24 mouse cellular contexts compared by ENCODE assay signal in genomic region chr14:10300914-10301313, GRCm38 (mm10).
A peak's percentile ranks its signal among the peaks of the same experiment; 100 is the strongest.
DNase-seq lines count a peak whose midpoint lies in the region; ATAC-seq and TF ChIP-seq lines count a peak whose summit lies in the region.
"Had no signal": no experiment of that assay in that cellular context is flagged by ENCODE, and none has a peak within 500 bp of the region (broad histone marks: within the 10 kb centered on the region; RNA-seq: fewer than 3 reads in every experiment).

No protein-coding gene starts in this region.

- no peaks in the 10 kb centered on the region for H3K79me2 ChIP-seq in CH12.LX (replicated peaks; ENCODE audit: control insufficient read depth, extremely low read depth, insufficient read depth, poor library complexity, severe bottlenecking)

- H3K4me1 ChIP-seq in lung, embryonic 14.5 days (ENCODE audit: insufficient read depth), result no peaks in the 10 kb centered on the region
- no peaks in the 10 kb centered on the region for H3K4me1 ChIP-seq in CH12.LX (ENCODE audit: control insufficient read depth in 1 of 2, insufficient read depth in 2 of 2)
- H3K4me1 ChIP-seq: embryonic facial prominence, embryonic 12.5 days; heart, embryonic 10.5 days; liver, embryonic 15.5 days had no signal

- peak; percentile 38 for TF ChIP-seq RAD21 in CH12.LX (IDR thresholded peaks at IDR 0.05; ENCODE audit: low read depth, low read length)

- ATAC-seq in lung, embryonic 14.5 days (ENCODE audit: insufficient read depth), result no peak
- peak; percentile 66 for ATAC-seq in inflammation-experienced regulatory T-cells, adult 6 months
- ATAC-seq: forebrain, embryonic 15.5 days had no signal

- in situ Hi-C loops in CH12.LX (cut with MboI; ENCODE audit: low pct_ligation_motif_present, low pct_unique_long_range_greater_than_20kb, low sequenced_read_pairs), result no loop called here

- H3K9me3 ChIP-seq in lung, embryonic 14.5 days (ENCODE audit: low read depth, low read length), result no peaks in the 10 kb centered on the region
- no peaks in the 10 kb centered on the region for H3K9me3 ChIP-seq in CH12.LX (replicated peaks; ENCODE audit: low read length)
- H3K9me3 ChIP-seq: embryonic facial prominence, embryonic 12.5 days; forebrain, embryonic 15.5 days; heart, embryonic 10.5 days; liver, embryonic 15.5 days had no signal

- no peaks in the 10 kb centered on the region for H3K27me3 ChIP-seq in lung, embryonic 14.5 days (ENCODE audit: insufficient read depth, low read length)
- H3K27me3 ChIP-seq in CH12.LX (replicated peaks), result no peaks in the 10 kb centered on the region
- H3K27me3 ChIP-seq: embryonic facial prominence, embryonic 12.5 days; forebrain, embryonic 15.5 days; liver, embryonic 15.5 days had no signal

- no peak overlapping the region for H3K4me2 ChIP-seq in lung, embryonic 14.5 days
- H3K4me2 ChIP-seq in CH12.LX (ENCODE audit: insufficient read depth, low read depth, poor library complexity, severe bottlenecking), result no peak overlapping the region
- H3K4me2 ChIP-seq: embryonic facial prominence, embryonic 12.5 days; forebrain, embryonic 15.5 days; hindbrain, embryonic 14.5 days; liver, embryonic 15.5 days had no signal

- TF ChIP-seq CTCF in lung, embryonic 14.5 days (IDR thresholded peaks at IDR 0.05; ENCODE audit: low read depth), result 0 out of 2 replicates have a peak, but pooled peaks have one; percentile 2
- TF ChIP-seq CTCF in CH12.LX (conservative IDR thresholded peaks at IDR 0.05 in 1 of 2, IDR thresholded peaks at IDR 0.05 in 1 of 2; ENCODE audit: low read depth in 2 of 2, low read length in 2 of 2), result peak in 1 of 2 experiments; percentile 37; a peak in 2 of 4 replicates

- H3K4me3 ChIP-seq in lung, embryonic 14.5 days (ENCODE audit: low read depth, low read length), result no peak overlapping the region
- no peak overlapping the region for H3K4me3 ChIP-seq in CH12.LX (replicated peaks in 1 of 3; ENCODE audit: low read depth in 2 of 3, low read length in 2 of 3, poor library complexity in 1 of 3)
- H3K4me3 ChIP-seq: embryonic facial prominence, embryonic 12.5 days; forebrain, embryonic 15.5 days; heart, embryonic 10.5 days; liver, embryonic 15.5 days had no signal

- no peak for DNase-seq in lung, embryonic 14.5 days
- DNase-seq in lung, postnatal 36 days, result no peak
- DNase-seq in A20 (ENCODE audit: low read depth, low spot score) (peak; percentile 14), CH12.LX (ENCODE audit: extremely low read depth) (no peak)
- DNase-seq in right cerebral cortex, adult 18-20 months, result no peak
- DNase-seq in adrenal gland, postnatal 10 days, result no peak
- DNase-seq in left cerebral cortex, adult 9 months (ENCODE audit: low spot score in 2 of 2), result no peak
- DNase-seq: adrenal gland, adult 8-10 months; cerebellum, adult 11 months; cerebellum, adult 9-10 months; embryo, embryonic 11 days; gastrocnemius, postnatal 25 days; heart, adult 11 months; kidney, adult 8-10 months; layer of hippocampus, adult 9-11 months; midbrain, embryonic 14.5 days; right cerebral cortex, postnatal 4 days had no signal

- H3K27ac ChIP-seq in lung, embryonic 14.5 days (ENCODE audit: low read depth), result no peak overlapping the region
- no peak overlapping the region for H3K27ac ChIP-seq in CH12.LX (ENCODE audit: insufficient read depth, low read depth)
- H3K27ac ChIP-seq: embryonic facial prominence, embryonic 12.5 days; forebrain, embryonic 15.5 days; heart, embryonic 10.5 days; hindbrain, embryonic 14.5 days; kidney, postnatal 0 days; liver, embryonic 15.5 days had no signal

- no peak for TF ChIP-seq EP300 in CH12.LX (IDR thresholded peaks at IDR 0.05; ENCODE audit: low read length)

- no peak overlapping the region for H3K9ac ChIP-seq in lung, embryonic 14.5 days
- no peak overlapping the region for H3K9ac ChIP-seq in CH12.LX (ENCODE audit: insufficient read depth, low read depth)
- H3K9ac ChIP-seq: embryonic facial prominence, embryonic 12.5 days; forebrain, embryonic 15.5 days; hindbrain, embryonic 14.5 days; liver, embryonic 15.5 days had no signal

- no peaks in the 10 kb centered on the region for H3K36me3 ChIP-seq in lung, embryonic 14.5 days (ENCODE audit: insufficient read depth)
- no peaks in the 10 kb centered on the region for H3K36me3 ChIP-seq in CH12.LX (replicated peaks in 1 of 2; ENCODE audit: control insufficient read depth in 1 of 2, insufficient read depth in 1 of 2, low read length in 1 of 2)
- H3K36me3 ChIP-seq: embryonic facial prominence, embryonic 12.5 days; forebrain, embryonic 15.5 days; heart, embryonic 10.5 days; liver, embryonic 15.5 days had no signal

- dilution Hi-C loops in CH12.LX (cut with MboI; ENCODE audit: extremely low pct_ligation_motif_present, extremely low pct_unique_long_range_greater_than_20kb, low sequenced_read_pairs), result no loop called here

- TF ChIP-seq POLR2A in CH12.LX (IDR thresholded peaks at IDR 0.05; ENCODE audit: low read depth, low read length), result no peak

- 48% methylated on average over 3 of the region's 3 CpGs for WGBS in lung, embryonic 14.5 days

TF ChIP-seq in CH12.LX, 34 proteins besides CTCF, POLR2A, EP300 and RAD21:
- TF ChIP-seq JUND (conservative IDR thresholded peaks at IDR 0.05; ENCODE audit: low read depth, low read length) (no peak), MEF2A (IDR thresholded peaks at IDR 0.05; ENCODE audit: borderline replicate concordance, low read depth, low read length) (no peak), CHD2 (IDR thresholded peaks at IDR 0.05; ENCODE audit: low read length) (no peak), JUN (IDR thresholded peaks at IDR 0.05; ENCODE audit: insufficient read depth, low read depth, low read length) (no peak), SMC3 (IDR thresholded peaks at IDR 0.05; ENCODE audit: low read depth, low read length) (peak; percentile 41), HCFC1 (IDR thresholded peaks at IDR 0.05; ENCODE audit: low read depth, low read length) (no peak), ZC3H11A (IDR thresholded peaks at IDR 0.05; ENCODE audit: low read depth, low read length) (no peak)
